Mouse (Mus musculus) small intestine, adult 2 months (tissue): ENCODE data around the gene Tuba1c.

Source experiments
- CTCF ChIP-seq: fragments of 200-500 bp; IDR thresholded peaks from 2 replicates; pipeline ENCODE4 v1.5.1; 2012; ENCODE audit warnings: low read depth, mild to moderate bottlenecking, control low read depth, inconsistent platforms, low read length, moderate library complexity, mixed read lengths; ENCODE audit not compliant: insufficient replicate concordance, insufficient read length; ENCODE audit errors: extremely low read depth
- POLR2A ChIP-seq: fragments of 200-500 bp; IDR thresholded peaks from 2 replicates; pipeline ENCODE4 v1.6.1; 2012; ENCODE audit warnings: low read depth, mild to moderate bottlenecking, control low read depth, inconsistent platforms, low read length, moderate library complexity

- no peak for TF ChIP-seq CTCF
- TF ChIP-seq POLR2A = no peak
Measured at GRCm38 (mm10) chr15:99010896-99011295, 18.8 kb upstream of the Tuba1c start.
